Mouse (Mus musculus): ENCODE results near the gene Il10rb. TPM values are rescaled to one million over a fixed set of nuclear protein-coding genes. Genes with fewer than 3 reads are reported as not detected.

The Il10rb gene
- polyA plus RNA-seq, 1 experiment = 24.1 TPM

- WGBS = 44% methylated on average over 7 of the region's 7 CpGs
- TF ChIP-seq CTCF (IDR thresholded peaks at IDR 0.05; ENCODE audit: control insufficient read depth, insufficient read depth, low read length) (no peak), POLR2A (IDR thresholded peaks at IDR 0.05; ENCODE audit: borderline replicate concordance, control insufficient read depth, low read depth, low read length) (no peak)
- peak overlapping the region; percentile 95 for H3K27ac ChIP-seq (ENCODE audit: control insufficient read depth, insufficient read depth, low read depth, low read length, poor library complexity)
- H3K4me1 ChIP-seq (ENCODE audit: control insufficient read depth, insufficient read depth, low read length) = peaks cover 3% of the 10 kb centered on the region
- H3K4me3 ChIP-seq (replicated peaks; ENCODE audit: control insufficient read depth, low read depth, low read length) = no peak overlapping the region
These were observed 35.9 kb downstream of the Il10rb start for GRCm38 (mm10) chr16:91441811-91442240.

- Histone ChIP-seq H3K4me1 (ENCODE audit: control insufficient read depth, insufficient read depth, low read length) (peaks cover 8% of the 10 kb centered on the region), H3K4me3 (replicated peaks; ENCODE audit: control insufficient read depth, low read depth, low read length) (no peak overlapping the region)
These were observed 36.5 kb downstream of the Il10rb start for GRCm38 (mm10) chr16:91442446-91442845.

GRCm38 (mm10) chr16:91443211-91443611 is 37.2 kb downstream of the Il10rb start:
- no peak overlapping the region for H3K4me3 ChIP-seq (replicated peaks; ENCODE audit: control insufficient read depth, low read depth, low read length)
- TF ChIP-seq CTCF (IDR thresholded peaks at IDR 0.05; ENCODE audit: control insufficient read depth, insufficient read depth, low read length) = no peak
- TF ChIP-seq POLR2A (IDR thresholded peaks at IDR 0.05; ENCODE audit: borderline replicate concordance, control insufficient read depth, low read depth, low read length) = no peak
- peaks cover 12% of the 10 kb centered on the region for H3K4me1 ChIP-seq (ENCODE audit: control insufficient read depth, insufficient read depth, low read length)
- H3K27ac ChIP-seq (ENCODE audit: control insufficient read depth, insufficient read depth, low read depth, low read length, poor library complexity) = peak overlapping the region; percentile 95
- 41% methylated on average over 8 of the region's 8 CpGs for WGBS

More at GRCm38 (mm10) chr16:91442446-91442845, 36.5 kb downstream of the Il10rb start:
- peak overlapping the region; percentile 95 for H3K27ac ChIP-seq (ENCODE audit: control insufficient read depth, insufficient read depth, low read depth, low read length, poor library complexity)
- WGBS = 35% methylated on average over 4 of the region's 4 CpGs
- TF ChIP-seq CTCF (IDR thresholded peaks at IDR 0.05; ENCODE audit: control insufficient read depth, insufficient read depth, low read length) (no peak), POLR2A (IDR thresholded peaks at IDR 0.05; ENCODE audit: borderline replicate concordance, control insufficient read depth, low read depth, low read length) (no peak)

GRCm38 (mm10) chr16:91444847-91445246 is 38.9 kb downstream of the Il10rb start:
- Histone ChIP-seq H3K4me3 (replicated peaks; ENCODE audit: control insufficient read depth, low read depth, low read length) (no peak overlapping the region), H3K27ac (ENCODE audit: control insufficient read depth, insufficient read depth, low read depth, low read length, poor library complexity) (no peak overlapping the region), H3K4me1 (ENCODE audit: control insufficient read depth, insufficient read depth, low read length) (peaks cover 12% of the 10 kb centered on the region)
- TF ChIP-seq POLR2A (IDR thresholded peaks at IDR 0.05; ENCODE audit: borderline replicate concordance, control insufficient read depth, low read depth, low read length) (no peak), CTCF (IDR thresholded peaks at IDR 0.05; ENCODE audit: control insufficient read depth, insufficient read depth, low read length) (no peak)
- 58% methylated on average over 4 of the region's 4 CpGs for WGBS

- TF ChIP-seq POLR2A (IDR thresholded peaks at IDR 0.05; ENCODE audit: borderline replicate concordance, control insufficient read depth, low read depth, low read length) = no peak
- TF ChIP-seq CTCF (IDR thresholded peaks at IDR 0.05; ENCODE audit: control insufficient read depth, insufficient read depth, low read length) = no peak
- no peak overlapping the region; the same call in 1 of the 2 replicates for H3K27ac ChIP-seq (ENCODE audit: control insufficient read depth, insufficient read depth, low read depth, low read length, poor library complexity)
- WGBS = 32% methylated on average over 5 of the region's 5 CpGs
- no peak overlapping the region for H3K4me3 ChIP-seq (replicated peaks; ENCODE audit: control insufficient read depth, low read depth, low read length)
- peaks cover 12% of the 10 kb centered on the region for H3K4me1 ChIP-seq (ENCODE audit: control insufficient read depth, insufficient read depth, low read length)
These were observed 39.6 kb downstream of the Il10rb start for GRCm38 (mm10) chr16:91445566-91445965.

GRCm38 (mm10) chr16:91446778-91447511 is 41.0 kb downstream of the Il10rb start:
- no peak overlapping the region for H3K4me3 ChIP-seq (replicated peaks; ENCODE audit: control insufficient read depth, low read depth, low read length)
- peak overlapping the region; percentile 75 for H3K27ac ChIP-seq (ENCODE audit: control insufficient read depth, insufficient read depth, low read depth, low read length, poor library complexity)
- no peak for TF ChIP-seq CTCF (IDR thresholded peaks at IDR 0.05; ENCODE audit: control insufficient read depth, insufficient read depth, low read length)
- TF ChIP-seq POLR2A (IDR thresholded peaks at IDR 0.05; ENCODE audit: borderline replicate concordance, control insufficient read depth, low read depth, low read length) = no peak
- H3K4me1 ChIP-seq (ENCODE audit: control insufficient read depth, insufficient read depth, low read length) = peaks cover 14% of the 10 kb centered on the region
- WGBS = 42% methylated on average over 8 of the region's 8 CpGs

GRCm38 (mm10) chr16:91447512-91447900 is 41.5 kb downstream of the Il10rb start:
- H3K27ac ChIP-seq (ENCODE audit: control insufficient read depth, insufficient read depth, low read depth, low read length, poor library complexity) = peak overlapping the region; percentile 75
- no peak for TF ChIP-seq POLR2A (IDR thresholded peaks at IDR 0.05; ENCODE audit: borderline replicate concordance, control insufficient read depth, low read depth, low read length)
- no peak for TF ChIP-seq CTCF (IDR thresholded peaks at IDR 0.05; ENCODE audit: control insufficient read depth, insufficient read depth, low read length)
- WGBS = 65% methylated on average over 6 of the region's 6 CpGs
- H3K4me3 ChIP-seq (replicated peaks; ENCODE audit: control insufficient read depth, low read depth, low read length) = no peak overlapping the region
- H3K4me1 ChIP-seq (ENCODE audit: control insufficient read depth, insufficient read depth, low read length) = peaks cover 17% of the 10 kb centered on the region

- peak overlapping the region; percentile 18 for H3K27ac ChIP-seq (ENCODE audit: control insufficient read depth, insufficient read depth, low read depth, low read length, poor library complexity)
- TF ChIP-seq POLR2A (IDR thresholded peaks at IDR 0.05; ENCODE audit: borderline replicate concordance, control insufficient read depth, low read depth, low read length) (no peak), CTCF (IDR thresholded peaks at IDR 0.05; ENCODE audit: control insufficient read depth, insufficient read depth, low read length) (no peak)
- no peak overlapping the region for H3K4me3 ChIP-seq (replicated peaks; ENCODE audit: control insufficient read depth, low read depth, low read length)
- WGBS = 73% methylated on average over 5 of the region's 5 CpGs
- H3K4me1 ChIP-seq (ENCODE audit: control insufficient read depth, insufficient read depth, low read length) = peaks cover 15% of the 10 kb centered on the region
These were observed 42.1 kb downstream of the Il10rb start for GRCm38 (mm10) chr16:91448088-91448487.
